ENCODE assay signal across 9 mouse cellular contexts in genomic region chr3:30105194-30105823, GRCm38 (mm10).
A peak's percentile ranks its signal among the peaks of the same experiment; 100 is the strongest.
DNase-seq lines count a peak whose midpoint lies in the region; ATAC-seq and TF ChIP-seq lines count a peak whose summit lies in the region.
"Had no signal": no experiment of that assay in that cellular context is flagged by ENCODE, and none has a peak within 500 bp of the region (broad histone marks: within the 10 kb centered on the region; RNA-seq: fewer than 3 reads in every experiment).

No protein-coding gene starts in this region.

- H3ac ChIP-seq in C2C12 (ENCODE audit: control insufficient read depth, insufficient read length, low read depth): peak overlapping the region; percentile 59

- no peak for TF ChIP-seq CTCF in C2C12 (IDR thresholded peaks at IDR 0.05; ENCODE audit: control insufficient read depth, insufficient read depth, insufficient read length)
- TF ChIP-seq CTCF in midbrain, postnatal 0 days (IDR thresholded peaks at IDR 0.05): no peak

- 0 out of 2 replicates have a peak overlapping the region, but pooled peaks have one; percentile 8 for H3K9ac ChIP-seq in embryonic facial prominence, embryonic 14.5 days (ENCODE audit: low read depth, low read length)
- H3K9ac ChIP-seq in liver, embryonic 12.5 days: no peak overlapping the region
- H3K9ac ChIP-seq in midbrain, postnatal 0 days (replicated peaks; ENCODE audit: low read length, poor library complexity, severe bottlenecking): no peak overlapping the region

- H3K9me3 ChIP-seq in embryonic facial prominence, embryonic 14.5 days (ENCODE audit: control insufficient read depth, low read length): no peaks in the 10 kb centered on the region
- no peaks in the 10 kb centered on the region for H3K9me3 ChIP-seq in liver, embryonic 12.5 days (replicated peaks)
- no peaks in the 10 kb centered on the region for H3K9me3 ChIP-seq in midbrain, postnatal 0 days (ENCODE audit: low read length)

- WGBS in embryonic facial prominence, embryonic 14.5 days: 18% methylated on average over 15 of the region's 15 CpGs
- 13% methylated on average over 15 of the region's 15 CpGs for WGBS in liver, embryonic 12.5 days (ENCODE audit: insufficient replicate concordance)
- 66% methylated on average over 15 of the region's 15 CpGs for WGBS in midbrain, postnatal 0 days

- peaks cover 10% of the 10 kb centered on the region for H3K4me1 ChIP-seq in embryonic facial prominence, embryonic 14.5 days (ENCODE audit: control insufficient read depth, insufficient read depth, low read length)
- no peaks in the 10 kb centered on the region for H3K4me1 ChIP-seq in liver, embryonic 12.5 days
- H3K4me1 ChIP-seq in midbrain, postnatal 0 days (ENCODE audit: insufficient read depth, low read length): no peaks in the 10 kb centered on the region

- no peak for ATAC-seq in embryonic facial prominence, embryonic 14.5 days (ENCODE audit: low read depth)
- ATAC-seq in liver, embryonic 12.5 days: no peak
- no peak for ATAC-seq in midbrain, postnatal 0 days (ENCODE audit: low FRiP score)

- no peaks in the 10 kb centered on the region for H3K79me3 ChIP-seq in C2C12 (ENCODE audit: low read depth)

- H3K27me3 ChIP-seq in C2C12 (ENCODE audit: control insufficient read depth, insufficient read depth, insufficient read length): no peaks in the 10 kb centered on the region
- H3K27me3 ChIP-seq in embryonic facial prominence, embryonic 14.5 days (replicated peaks; ENCODE audit: control insufficient read depth, insufficient read depth, low read length): no peaks in the 10 kb centered on the region; the same call in 1 of the 2 replicates
- H3K27me3 ChIP-seq in liver, embryonic 12.5 days (replicated peaks): no peaks in the 10 kb centered on the region
- H3K27me3 ChIP-seq in midbrain, postnatal 0 days (ENCODE audit: insufficient read depth, low read length): no peaks in the 10 kb centered on the region

- DNase-seq in embryonic facial prominence, embryonic 14.5 days (ENCODE audit: low spot score): peak; percentile 62
- peak; percentile 62 for DNase-seq in heart, postnatal 4 days
- no peak for DNase-seq in layer of hippocampus, adult 18-20 months (ENCODE audit: low spot score in 2 of 2)
- no peak for DNase-seq in spleen, adult 12 weeks (ENCODE audit: low spot score)
- no peak for DNase-seq in frontal cortex, postnatal 14 days (ENCODE audit: low spot score in 2 of 2)
- no peak for DNase-seq in midbrain, postnatal 0 days (ENCODE audit: low spot score)

- H3K27ac ChIP-seq in embryonic facial prominence, embryonic 14.5 days (replicated peaks; ENCODE audit: low read depth, low read length): no peak overlapping the region
- H3K27ac ChIP-seq in liver, embryonic 12.5 days: 0 out of 2 replicates have a peak overlapping the region, but pooled peaks have one; percentile 10
- H3K27ac ChIP-seq in midbrain, postnatal 0 days (ENCODE audit: low read depth, low read length): no peak overlapping the region
- H3K27ac ChIP-seq: macrophage had no signal

- H3K36me3 ChIP-seq in C2C12 (ENCODE audit: control insufficient read depth, insufficient read depth): no peaks in the 10 kb centered on the region
- no peaks in the 10 kb centered on the region for H3K36me3 ChIP-seq in embryonic facial prominence, embryonic 14.5 days (ENCODE audit: control insufficient read depth, insufficient read depth, low read length)
- H3K36me3 ChIP-seq in liver, embryonic 12.5 days: no peaks in the 10 kb centered on the region
- no peaks in the 10 kb centered on the region for H3K36me3 ChIP-seq in midbrain, postnatal 0 days (ENCODE audit: insufficient read depth, low read length)

- H3K4me3 ChIP-seq in C2C12 (ENCODE audit: insufficient read depth, poor library complexity, severe bottlenecking): no peak overlapping the region
- 0 out of 2 replicates have a peak overlapping the region, but pooled peaks have one; percentile 8 for H3K4me3 ChIP-seq in embryonic facial prominence, embryonic 14.5 days (ENCODE audit: low read depth, low read length)
- no peak overlapping the region; the same call in 1 of the 2 replicates for H3K4me3 ChIP-seq in liver, embryonic 12.5 days
- no peak overlapping the region for H3K4me3 ChIP-seq in midbrain, postnatal 0 days (ENCODE audit: low read depth, low read length)

- H3K4me2 ChIP-seq in embryonic facial prominence, embryonic 14.5 days (ENCODE audit: low read depth, low read length): peak overlapping the region; percentile 50
- H3K4me2 ChIP-seq in liver, embryonic 12.5 days: peak overlapping the region; percentile 36
- no peak overlapping the region for H3K4me2 ChIP-seq in midbrain, postnatal 0 days (ENCODE audit: low read depth, low read length, poor library complexity, severe bottlenecking)

- no peaks in the 10 kb centered on the region for H3K79me2 ChIP-seq in C2C12 (ENCODE audit: control insufficient read depth, insufficient read depth)

TF ChIP-seq in C2C12, 6 proteins besides CTCF, POLR2A, EP300 and RAD21:
- TF ChIP-seq MYOD1 (IDR thresholded peaks at IDR 0.05; ENCODE audit: control insufficient read depth, insufficient read length, low read depth): peak; percentile 73
- no peak for TF ChIP-seq USF1 (IDR thresholded peaks at IDR 0.05; ENCODE audit: low read depth)
- no peak for TF ChIP-seq FOSL1 (IDR thresholded peaks at IDR 0.05; ENCODE audit: insufficient read depth, low read length, poor library complexity, severe bottlenecking)
- peak; percentile 77 for TF ChIP-seq MAX (IDR thresholded peaks at IDR 0.05)
- TF ChIP-seq CEBPB (IDR thresholded peaks at IDR 0.05; ENCODE audit: low read depth): peak; percentile 94
- TF ChIP-seq MYOG (IDR thresholded peaks at IDR 0.05; ENCODE audit: control insufficient read depth, extremely low read depth, insufficient read length): no peak

Comparison
In these comparisons a context has a peak if more than half of its experiments do, and no peak if none do; other contexts are left out.
1. DNase-seq: peak in embryonic facial prominence, embryonic 14.5 days (single experiment) and heart, postnatal 4 days (single experiment); none in layer of hippocampus, adult 18-20 months (0 of 2), spleen, adult 12 weeks (single experiment), frontal cortex, postnatal 14 days (0 of 2) and midbrain, postnatal 0 days (single experiment).